Mouse (Mus musculus): ENCODE data around the gene Cox8c.

- no peak for TF ChIP-seq CTCF (IDR thresholded peaks at IDR 0.05; ENCODE audit: low read depth)
- TF ChIP-seq EP300 (IDR thresholded peaks at IDR 0.05; ENCODE audit: low read depth): no peak
Observed at GRCm38 (mm10) chr12:102930335-102930734, 31.2 kb downstream of the Cox8c start.

Measured in liver, embryonic 14.5 days (tissue).